11 mouse cellular contexts compared by ENCODE assay signal in the genomic region with DNA sequence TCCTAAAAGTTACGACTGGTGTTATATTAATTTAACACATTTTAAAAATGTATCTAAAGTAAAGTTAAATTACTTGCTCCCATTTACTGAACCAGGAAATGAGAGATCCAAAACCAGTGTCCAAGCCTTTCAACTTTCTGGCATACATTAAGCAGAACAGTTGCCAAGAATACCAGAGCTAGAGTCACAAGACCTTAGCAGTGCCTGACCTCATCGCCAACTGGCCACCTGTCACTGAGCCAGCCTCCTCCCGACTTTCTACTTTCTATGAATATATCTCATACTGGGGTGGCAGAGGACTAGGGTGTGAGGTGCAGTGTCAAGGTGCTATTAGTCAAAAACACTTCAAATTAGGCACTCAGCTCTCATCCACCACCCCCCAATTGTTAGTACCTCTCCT.
DNase-seq lines count a peak whose midpoint lies in the region; ATAC-seq and TF ChIP-seq lines count a peak whose summit lies in the region.
"Had no signal": no experiment of that assay in that cellular context is flagged by ENCODE, and none has a peak within 500 bp of the region (broad histone marks: within the 10 kb centered on the region; RNA-seq: fewer than 3 reads in every experiment).

No protein-coding gene starts in this region.

- H3K36me3 ChIP-seq in forebrain, embryonic 16.5 days (ENCODE audit: control insufficient read depth, insufficient read depth): no peaks in the 10 kb centered on the region
- H3K36me3 ChIP-seq: limb, embryonic 15.5 days; neural tube, embryonic 12.5 days had no signal

- no peak overlapping the region for H3K4me3 ChIP-seq in gastrocnemius, adult 2 months
- H3K4me3 ChIP-seq in forebrain, embryonic 16.5 days (replicated peaks; ENCODE audit: low read length): no peak overlapping the region
- H3K4me3 ChIP-seq: limb, embryonic 15.5 days; neural tube, embryonic 12.5 days had no signal

- TF ChIP-seq CTCF in gastrocnemius, adult 2 months (IDR thresholded peaks at IDR 0.05): no peak

- no peak overlapping the region for H3K9ac ChIP-seq in forebrain, embryonic 16.5 days (replicated peaks; ENCODE audit: low read depth, low read length)
- H3K9ac ChIP-seq: limb, embryonic 15.5 days; neural tube, embryonic 12.5 days had no signal

- intact Hi-C loops in gastrocnemius, adult 2 months (cut with DNase I): loop anchor here (1.0 kb wide), 2 partner anchors 86 to 90 kb away; no protein-coding TSS in a partner anchor
- intact Hi-C loops in heart, postnatal 10 days (cut with DNase I): loop anchor here (1.0 to 5.0 kb wide), 2 partner anchors 54 to 90 kb away; no protein-coding TSS in a partner anchor

- no peak overlapping the region for H3K4me2 ChIP-seq in forebrain, embryonic 16.5 days (ENCODE audit: low read length)

- peak overlapping the region; percentile 90 for H3K27ac ChIP-seq in gastrocnemius, adult 2 months
- no peak overlapping the region for H3K27ac ChIP-seq in forebrain, embryonic 16.5 days (ENCODE audit: low read length)
- H3K27ac ChIP-seq: neural tube, embryonic 12.5 days had no signal

- H3K9me3 ChIP-seq in forebrain, embryonic 16.5 days (ENCODE audit: control insufficient read depth, low read length): no peaks in the 10 kb centered on the region
- H3K9me3 ChIP-seq: limb, embryonic 15.5 days; neural tube, embryonic 12.5 days had no signal

- 71% methylated on average over 3 of the region's 3 CpGs for WGBS in forebrain, embryonic 16.5 days

- DNase-seq in kidney, postnatal 25 days: peak; percentile 28 to 56
- no peak for DNase-seq in kidney, adult 18-20 months
- peak; percentile 96 for DNase-seq in brain, adult 2 months (ENCODE audit: low read depth, low spot score)
- peak; percentile 90 for DNase-seq in gastrocnemius, adult 2 months
- peak; percentile 75 to 87 for DNase-seq in heart, postnatal 10 days
- DNase-seq in layer of hippocampus, postnatal 10 days (ENCODE audit: low spot score in 2 of 2): no peak
- no peak for DNase-seq in frontal cortex, postnatal 14 days (ENCODE audit: low spot score in 2 of 2)
- DNase-seq: thymus, postnatal 36 days had no signal

- peaks cover 26% of the 10 kb centered on the region for H3K4me1 ChIP-seq in forebrain, embryonic 16.5 days (replicated peaks; ENCODE audit: control insufficient read depth, insufficient read depth, low read length)

- H3K27me3 ChIP-seq in forebrain, embryonic 16.5 days (replicated peaks; ENCODE audit: control insufficient read depth, insufficient read depth, low read length): no peaks in the 10 kb centered on the region
- H3K27me3 ChIP-seq: limb, embryonic 15.5 days; neural tube, embryonic 12.5 days had no signal

- ATAC-seq in forebrain, embryonic 16.5 days: no peak

Comparison
In these comparisons a context has a peak if more than half of its experiments do, and no peak if none do; other contexts are left out.
1. DNase-seq: peak in kidney, postnatal 25 days (2 of 2), brain, adult 2 months (single experiment), gastrocnemius, adult 2 months (single experiment) and heart, postnatal 10 days (2 of 2); none in kidney, adult 18-20 months (single experiment), layer of hippocampus, postnatal 10 days (0 of 2) and frontal cortex, postnatal 14 days (0 of 2).